Mouse (Mus musculus): ENCODE results near the gene Taf5l.
"Not testable (repeated sequence)": the region's sequence is repeated elsewhere in the genome, so short reads cannot be mapped to it uniquely, and the experiment has no call there.

DNA sequence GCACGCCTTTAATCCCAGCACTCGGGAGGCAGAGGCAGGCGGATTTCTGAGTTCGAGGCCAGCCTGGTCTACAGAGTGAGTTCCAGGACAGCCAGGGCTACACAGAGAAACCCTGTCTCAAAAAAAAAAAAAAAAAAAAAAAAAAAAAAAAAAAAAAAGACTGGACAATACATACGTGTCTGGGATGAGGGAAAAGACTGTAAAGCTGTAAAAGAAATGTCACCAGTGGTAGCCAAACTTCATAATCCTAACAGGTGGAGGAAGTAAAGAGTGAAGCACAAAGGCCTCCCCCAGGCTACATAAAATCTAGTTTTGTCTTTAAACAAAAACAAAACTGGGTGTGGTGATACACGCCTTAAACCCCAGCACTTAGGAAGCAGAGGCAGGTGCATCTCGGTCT lies 6.9 kb downstream of the Taf5l start:
- TF ChIP-seq CTCF (IDR thresholded peaks at IDR 0.05; ENCODE audit: low read depth, low read length); TAL1 (conservative IDR thresholded peaks at IDR 0.05; ENCODE audit: low read depth, low read length); GATA1 (IDR thresholded peaks at IDR 0.05; ENCODE audit: borderline replicate concordance, low read length); GATA2 (IDR thresholded peaks at IDR 0.05; ENCODE audit: borderline replicate concordance, low read depth, low read length): not testable (repeated sequence)
